Mouse (Mus musculus) CH12.LX (cell line): ENCODE data around the gene Atp11c. TPM values are rescaled to one million over a fixed set of nuclear protein-coding genes. Genes with fewer than 3 reads are reported as not detected.
A peak's percentile ranks its signal among the peaks of the same experiment; 100 is the strongest.

Experiments
- DNase-seq: peaks from one replicate; pipeline ENCODE4 v3.0.0-alpha.2; 2013; ENCODE audit errors: extremely low read depth
- H3K27ac ChIP-seq: 2 replicates; pipeline ENCODE4 v1.5.1; 2012; ENCODE audit warnings: low read depth, mild to moderate bottlenecking, control low read depth, moderate library complexity; ENCODE audit not compliant: insufficient read depth
- H3K27me3 ChIP-seq: replicated peaks from 2 replicates; pipeline ENCODE3; 2012; ENCODE audit warnings: inconsistent platforms
- H3K36me3 ChIP-seq, 2 experiments: replicated peaks in 1 of 2; 2 replicates each; pipeline versions ENCODE3 to v1.6.1; 2012; ENCODE audit warnings: inconsistent platforms in 1 of 2, low read length in 1 of 2, mild to moderate bottlenecking in 1 of 2, mixed read lengths in 1 of 2, moderate library complexity in 1 of 2; ENCODE audit not compliant: control insufficient read depth in 1 of 2, insufficient read depth in 1 of 2
- H3K4me1 ChIP-seq, 2 experiments: 2 replicates each; pipeline ENCODE4 v1.6.1; 2012; ENCODE audit warnings: inconsistent platforms in 1 of 2, moderate library complexity in 1 of 2; ENCODE audit not compliant: insufficient read depth in 2 of 2, control insufficient read depth in 1 of 2
- H3K4me2 ChIP-seq: 2 replicates; pipeline ENCODE4 v1.6.1; 2012; ENCODE audit warnings: low read depth, mild to moderate bottlenecking, control low read depth; ENCODE audit not compliant: poor library complexity, insufficient read depth, severe bottlenecking
- H3K4me3 ChIP-seq, 3 experiments: fragments of 150-350 bp in 1 of 3; sonication (generic) in 1 of 3; replicated peaks in 1 of 3; 2 replicates each; pipeline versions ENCODE3 to v1.5.1; 2011 to 2012; ENCODE audit warnings: low read depth in 2 of 3, low read length in 2 of 3, mild to moderate bottlenecking in 2 of 3, moderate library complexity in 2 of 3, control low read depth in 1 of 3, improper control_type of control experiment in 1 of 3, inconsistent platforms in 1 of 3, mixed read lengths in 1 of 3; ENCODE audit not compliant: poor library complexity in 1 of 3
- H3K79me2 ChIP-seq: replicated peaks from 2 replicates; pipeline ENCODE4 v1.6.1; 2012; ENCODE audit warnings: mild to moderate bottlenecking, moderate library complexity; ENCODE audit not compliant: control insufficient read depth, poor library complexity, insufficient read depth, severe bottlenecking; ENCODE audit errors: extremely low read depth
- H3K9ac ChIP-seq: 2 replicates; pipeline ENCODE4 v1.6.1; 2012; ENCODE audit warnings: low read depth, mild to moderate bottlenecking, control low read depth, moderate library complexity; ENCODE audit not compliant: insufficient read depth
- H3K9me3 ChIP-seq: replicated peaks from 2 replicates; pipeline ENCODE3; 2012; ENCODE audit warnings: low read length, inconsistent platforms, mixed read lengths
- CTCF ChIP-seq, 2 experiments: IDR thresholded peaks in 1 of 2; conservative IDR thresholded peaks in 1 of 2; 2 replicates each; pipeline ENCODE4 v1.5.1; 2011 to 2012; ENCODE audit warnings: low read depth in 2 of 2, low read length in 2 of 2, improper control_type of control experiment in 1 of 2, inconsistent platforms in 1 of 2, mild to moderate bottlenecking in 1 of 2, moderate library complexity in 1 of 2
- E2F4 ChIP-seq: IDR thresholded peaks from 2 replicates; pipeline ENCODE4 v1.6.1; 2011; ENCODE audit warnings: low read depth, low read length, improper control_type of control experiment; ENCODE audit not compliant: insufficient replicate concordance
- EP300 ChIP-seq: IDR thresholded peaks from 2 replicates; pipeline ENCODE4 v1.6.1; 2011; ENCODE audit warnings: low read length, improper control_type of control experiment
- HCFC1 ChIP-seq: IDR thresholded peaks from 2 replicates; pipeline ENCODE4 v1.6.1; 2012; ENCODE audit warnings: low read depth, mild to moderate bottlenecking, inconsistent platforms, low read length, improper control_type of control experiment
- IRF4 ChIP-seq: IDR thresholded peaks from 2 replicates; pipeline ENCODE4 v1.6.1; 2014; ENCODE audit warnings: low read depth, mild to moderate bottlenecking, inconsistent platforms, low read length, improper control_type of control experiment
- JUND ChIP-seq: conservative IDR thresholded peaks from 2 replicates; pipeline ENCODE4 v1.6.1; 2011; ENCODE audit warnings: low read depth, low read length, improper control_type of control experiment
- MAZ ChIP-seq: IDR thresholded peaks from 2 replicates; pipeline ENCODE4 v1.6.1; 2012; ENCODE audit warnings: low read depth, mild to moderate bottlenecking, inconsistent platforms, low read length, improper control_type of control experiment, moderate library complexity
- MEF2A ChIP-seq: IDR thresholded peaks from 2 replicates; pipeline ENCODE4 v1.6.1; 2014; ENCODE audit warnings: low read depth, mild to moderate bottlenecking, inconsistent platforms, low read length, improper control_type of control experiment, borderline replicate concordance
- NELFE ChIP-seq: IDR thresholded peaks from 2 replicates; pipeline ENCODE4 v1.6.1; 2011; ENCODE audit warnings: low read depth, low read length, improper control_type of control experiment
- NRF1 ChIP-seq: IDR thresholded peaks from 2 replicates; pipeline ENCODE4 v1.6.1; 2014; ENCODE audit warnings: low read depth, mild to moderate bottlenecking, inconsistent platforms, low read length, improper control_type of control experiment, moderate library complexity
- RAD21 ChIP-seq: IDR thresholded peaks from 2 replicates; pipeline ENCODE4 v1.6.1; 2011; ENCODE audit warnings: low read depth, mild to moderate bottlenecking, low read length, improper control_type of control experiment, moderate library complexity
- SMC3 ChIP-seq: IDR thresholded peaks from 2 replicates; pipeline ENCODE4 v1.6.1; 2011; ENCODE audit warnings: low read depth, low read length, improper control_type of control experiment
- TCF12 ChIP-seq: IDR thresholded peaks from 2 replicates; pipeline ENCODE4 v1.6.1; 2014; ENCODE audit warnings: low read depth, mild to moderate bottlenecking, inconsistent platforms, low read length, improper control_type of control experiment
- USF2 ChIP-seq: conservative IDR thresholded peaks from 2 replicates; pipeline ENCODE4 v1.6.1; 2011; ENCODE audit warnings: low read depth, low read length, improper control_type of control experiment
- ZKSCAN1 ChIP-seq: IDR thresholded peaks from 2 replicates; pipeline ENCODE4 v1.6.1; 2012; ENCODE audit warnings: low read depth, inconsistent platforms, low read length, improper control_type of control experiment, borderline replicate concordance
- dilution Hi-C: fragments of 300-500 bp; cut with MboI; formaldehyde crosslinking; loops from 2 replicates; pipeline ENCODE4 v1.14.3; 2020; ENCODE audit warnings: low sequenced_read_pairs; ENCODE audit not compliant: extremely low pct_unique_long_range_greater_than_20kb, extremely low pct_ligation_motif_present
- in situ Hi-C: fragments of 300-500 bp; cut with MboI; formaldehyde crosslinking; loops from 3 replicates; pipeline ENCODE4 v1.14.3; 2019; ENCODE audit warnings: low sequenced_read_pairs, low pct_ligation_motif_present, low pct_unique_long_range_greater_than_20kb, mixed read lengths
- polyA plus RNA-seq: library from polyadenylated mRNA; unstranded; fragments of >175 nt; gene quantifications from 2 replicates; pipeline ENCODE4 v1.2.1, GENCODE M21; 2012; ENCODE audit warnings: low read depth; ENCODE audit not compliant: insufficient read length
- total RNA-seq, 2 experiments: library from RNA; depleted of rRNA; stranded (reverse); fragments of 300-350 nt in 1 of 2; fragments of >200 nt in 1 of 2; gene quantifications; 2 replicates each; pipeline ENCODE4 v1.2.3; 2012 to 2014

Atp11c gene
- total and polyA plus RNA-seq, 3 experiments: 4.2 to 11.0 (median 7.3) TPM

GRCm38 (mm10) chrX:60539149-60539548, 53.3 kb downstream of the Atp11c start, which contains the start of gene Gm7073:
TSS of gene Gm7073 (minus strand) at chrX:60539249.
- Histone ChIP-seq H3K4me2 (no peak within 1 kb of the TSS), H3K36me3 (no peaks in the 10 kb centered on the region), H3K4me1 (no peaks in the 10 kb centered on the region), H3K27ac (no peak within 1 kb of the TSS), H3K9ac (no peak within 1 kb of the TSS), H3K4me3 (no peak within 1 kb of the TSS), H3K9me3 (no peaks in the 10 kb centered on the region), H3K27me3 (no peaks in the 10 kb centered on the region), H3K79me2 (no peaks in the 10 kb centered on the region)
- DNase-seq: no peak
- in situ Hi-C loops (no loop called here), dilution Hi-C loops (no loop called here)
- TF ChIP-seq IRF4: no peak
- TF ChIP-seq NRF1: no peak
- no peak for TF ChIP-seq ZKSCAN1

DNA sequence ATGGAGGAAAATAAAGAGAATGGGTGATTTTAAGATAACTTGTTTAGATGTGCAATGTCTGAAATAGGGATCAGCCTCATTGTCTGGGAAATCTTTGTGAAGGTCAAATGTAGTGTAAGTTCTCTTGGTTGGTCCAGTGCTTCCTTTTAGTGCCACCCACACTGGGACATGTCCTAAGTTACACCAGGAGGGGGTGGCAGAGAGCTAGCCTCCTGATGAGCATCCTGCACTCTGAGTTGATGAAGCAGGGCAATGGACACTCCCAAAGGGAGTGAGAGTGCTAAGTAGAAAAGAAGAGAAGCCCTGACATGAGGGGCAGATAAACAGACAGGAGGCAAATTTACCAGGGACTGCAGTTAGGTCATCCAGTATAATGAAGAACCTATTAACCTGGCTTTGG, 88.5 kb downstream of the Atp11c start:
- TF ChIP-seq SMC3: peak; percentile 3; the same call in 1 of the 2 replicates
- TF ChIP-seq EP300: no peak
- peak; percentile 23 to 33; a peak in 3 of 4 replicates for TF ChIP-seq CTCF (conservative IDR thresholded peaks at IDR 0.05 in 1 of 2, IDR thresholded peaks at IDR 0.05 in 1 of 2; ENCODE audit: low read depth in 2 of 2, low read length in 2 of 2)
- no peak for TF ChIP-seq NELFE
- no peak for TF ChIP-seq USF2
- TF ChIP-seq JUND: no peak
- peak; percentile 14; the same call in 1 of the 2 replicates for TF ChIP-seq RAD21
- Histone ChIP-seq H3K4me1 (no peaks in the 10 kb centered on the region), H3K4me2 (no peak overlapping the region), H3K27me3 (no peaks in the 10 kb centered on the region), H3K79me2 (no peaks in the 10 kb centered on the region), H3K4me3 (no peak overlapping the region), H3K27ac (no peak overlapping the region), H3K36me3 (no peaks in the 10 kb centered on the region), H3K9ac (no peak overlapping the region), H3K9me3 (no peaks in the 10 kb centered on the region)
- peak; percentile 28 for DNase-seq
- in situ Hi-C loops (no loop called here), dilution Hi-C loops (no loop called here)

GRCm38 (mm10) chrX:60497750-60498149, 94.7 kb downstream of the Atp11c start:
- Histone ChIP-seq H3K4me3 (no peak overlapping the region), H3K9me3 (no peaks in the 10 kb centered on the region), H3K27ac (no peak overlapping the region), H3K27me3 (no peaks in the 10 kb centered on the region), H3K79me2 (no peaks in the 10 kb centered on the region), H3K36me3 (no peaks in the 10 kb centered on the region), H3K4me2 (no peak overlapping the region), H3K4me1 (no peaks in the 10 kb centered on the region), H3K9ac (no peak overlapping the region)
- dilution Hi-C loops: no loop called here
- DNase-seq: no peak
- in situ Hi-C loops: no loop called here
- no peak for TF ChIP-seq HCFC1
- TF ChIP-seq TCF12: no peak
- no peak for TF ChIP-seq E2F4
- TF ChIP-seq MEF2A: no peak
- no peak for TF ChIP-seq MAZ
- no peak for TF ChIP-seq CTCF (conservative IDR thresholded peaks at IDR 0.05 in 1 of 2, IDR thresholded peaks at IDR 0.05 in 1 of 2; ENCODE audit: low read depth in 2 of 2, low read length in 2 of 2)
- no peak for TF ChIP-seq EP300
